Mouse (Mus musculus): Measurements from ENCODE around the gene Pds5b. TPM values are rescaled to one million over a fixed set of nuclear protein-coding genes. Genes with fewer than 3 reads are reported as not detected.

The Pds5b gene
- total and polyA plus RNA-seq, 3 experiments, result 21.9 to 52.7 (median 46.2) TPM

DNA sequence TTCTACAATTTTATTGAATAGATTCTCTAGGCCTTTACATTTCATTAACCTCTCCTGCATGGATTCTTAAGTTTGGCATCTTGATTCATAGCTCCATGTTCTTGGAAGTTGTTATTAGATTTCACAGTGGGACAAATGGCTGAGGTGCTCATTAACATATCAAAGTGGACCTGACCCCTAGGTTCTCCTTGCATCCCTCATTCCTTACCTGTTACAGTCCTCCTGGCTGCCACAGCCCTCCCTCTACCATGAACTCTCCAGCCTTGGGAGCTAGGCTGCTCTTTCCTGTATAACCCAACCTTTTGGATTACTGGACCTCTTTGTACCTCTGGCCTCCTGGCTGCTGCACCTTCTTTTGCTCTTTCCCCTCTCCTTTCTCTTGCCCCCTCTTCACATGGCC lies 99.5 kb downstream of the Pds5b start:
- Histone ChIP-seq H3K4me1 (ENCODE audit: control insufficient read depth in 1 of 2, insufficient read depth in 2 of 2, low read length in 2 of 2) (peaks cover 0 to 6% of the 10 kb centered on the region in 2 experiments; a peak in 3 of 4 replicates), H3K36me3 (ENCODE audit: control insufficient read depth in 1 of 2, insufficient read depth in 2 of 2, low read length in 2 of 2) (peaks cover 6 to 16% of the 10 kb centered on the region in 2 experiments), H3K27ac (ENCODE audit: control insufficient read depth, low read depth, low read length) (no peak overlapping the region), H3K9me3 (replicated peaks; ENCODE audit: insufficient read depth, low read length) (no peaks in the 10 kb centered on the region), H3K4me3 (ENCODE audit: control insufficient read depth in 1 of 2, insufficient read depth in 1 of 2, low read depth in 2 of 2, low read length in 2 of 2) (no peak overlapping the region), H3K79me2 (ENCODE audit: control insufficient read depth, insufficient read depth, low read length, poor library complexity) (0 out of 2 replicates have a peak, but pooled peaks cover 2% of the 10 kb centered on the region), H3K9ac (ENCODE audit: control insufficient read depth, low read depth, low read length, poor library complexity, severe bottlenecking) (no peak overlapping the region), H3K27me3 (ENCODE audit: control insufficient read depth in 1 of 2, insufficient read depth in 2 of 2, low read length in 2 of 2) (no peaks in the 10 kb centered on the region)
- no peak for TF ChIP-seq MXI1 (IDR thresholded peaks at IDR 0.05; ENCODE audit: low read depth, low read length)
- TF ChIP-seq HCFC1 (IDR thresholded peaks at IDR 0.05; ENCODE audit: low read depth, low read length), result no peak
- TF ChIP-seq MAZ (IDR thresholded peaks at IDR 0.05; ENCODE audit: low read depth, low read length), result no peak
- no peak for TF ChIP-seq POLR2AphosphoS5 (IDR thresholded peaks at IDR 0.05; ENCODE audit: borderline replicate concordance, low read depth, low read length)
- DNase-seq (ENCODE audit: low read depth, low spot score), result no peak

GRCm38 (mm10) chr5:150788261-150788660 lies 114.7 kb downstream of the Pds5b start:
- H3K9ac ChIP-seq (ENCODE audit: control insufficient read depth, low read depth, low read length, poor library complexity, severe bottlenecking), result no peak overlapping the region
- H3K79me2 ChIP-seq (ENCODE audit: control insufficient read depth, insufficient read depth, low read length, poor library complexity), result no peaks in the 10 kb centered on the region
- H3K4me1 ChIP-seq (ENCODE audit: control insufficient read depth in 1 of 2, insufficient read depth in 2 of 2, low read length in 2 of 2), result no peaks in the 10 kb centered on the region
- no peaks in the 10 kb centered on the region for H3K9me3 ChIP-seq (replicated peaks; ENCODE audit: insufficient read depth, low read length)
- H3K4me3 ChIP-seq (ENCODE audit: control insufficient read depth in 1 of 2, insufficient read depth in 1 of 2, low read depth in 2 of 2, low read length in 2 of 2), result no peak overlapping the region
- no peak for DNase-seq (ENCODE audit: low read depth, low spot score)
- TF ChIP-seq USF1 (IDR thresholded peaks at IDR 0.05; ENCODE audit: low read depth, low read length) (no peak), MAFK (IDR thresholded peaks at IDR 0.05; ENCODE audit: borderline replicate concordance, low read depth, low read length) (no peak), GABPA (IDR thresholded peaks at IDR 0.05; ENCODE audit: low read depth, low read length) (no peak), GATA1 (IDR thresholded peaks at IDR 0.05; ENCODE audit: low read depth, low read length) (no peak), CTCF (IDR thresholded peaks at IDR 0.05 in 2 of 3, conservative IDR thresholded peaks at IDR 0.05 in 1 of 3; ENCODE audit: control insufficient read depth in 1 of 3, insufficient read depth in 1 of 3, low read depth in 2 of 3, low read length in 3 of 3, poor library complexity in 1 of 3, severe bottlenecking in 1 of 3) (no peak), SIN3A (IDR thresholded peaks at IDR 0.05; ENCODE audit: low read length) (no peak), CHD2 (IDR thresholded peaks at IDR 0.05; ENCODE audit: low read length) (no peak), ZC3H11A (IDR thresholded peaks at IDR 0.05; ENCODE audit: low read depth, low read length) (no peak), ZNF384 (IDR thresholded peaks at IDR 0.05; ENCODE audit: low read depth, low read length) (no peak), NRF1 (IDR thresholded peaks at IDR 0.05; ENCODE audit: insufficient read depth, low read depth, low read length, poor library complexity, severe bottlenecking) (no peak), MYB (IDR thresholded peaks at IDR 0.05; ENCODE audit: low read depth, low read length) (no peak), SMC3 (IDR thresholded peaks at IDR 0.05; ENCODE audit: low read depth, low read length) (no peak)
- peaks cover 0 to 26% of the 10 kb centered on the region in 2 experiments; a peak in 2 of 4 replicates for H3K36me3 ChIP-seq (ENCODE audit: control insufficient read depth in 1 of 2, insufficient read depth in 2 of 2, low read length in 2 of 2)
- H3K27ac ChIP-seq (ENCODE audit: control insufficient read depth, low read depth, low read length), result no peak overlapping the region
- no peaks in the 10 kb centered on the region for H3K27me3 ChIP-seq (ENCODE audit: control insufficient read depth in 1 of 2, insufficient read depth in 2 of 2, low read length in 2 of 2)
